In genomic region chr15:85167086-85167679, GRCm38 (mm10) we compare ENCODE assay signal across 9 mouse cellular contexts. TPM values are rescaled to one million over a fixed set of nuclear protein-coding genes. Genes with fewer than 3 reads are reported as not detected.
DNase-seq lines count a peak whose midpoint lies in the region; ATAC-seq and TF ChIP-seq lines count a peak whose summit lies in the region.
"Had no signal": no experiment of that assay in that cellular context is flagged by ENCODE, and none has a peak within 500 bp of the region (broad histone marks: within the 10 kb centered on the region; RNA-seq: fewer than 3 reads in every experiment).

No protein-coding gene starts in this region.

- no peak overlapping the region for H3K9ac ChIP-seq in kidney, postnatal 0 days (ENCODE audit: low read depth, low read length)
- H3K9ac ChIP-seq in embryonic facial prominence, embryonic 15.5 days, result no peak overlapping the region
- H3K9ac ChIP-seq in hindbrain, embryonic 16.5 days (ENCODE audit: low read depth, low read length), result peak overlapping the region; percentile 47; the same call in 1 of the 2 replicates
- no peak overlapping the region for H3K9ac ChIP-seq in midbrain, postnatal 0 days (replicated peaks; ENCODE audit: low read length, poor library complexity, severe bottlenecking)
- no peak overlapping the region for H3K9ac ChIP-seq in liver, embryonic 12.5 days

- ATAC-seq in kidney, postnatal 0 days (replicated peaks; ENCODE audit: low FRiP score, low read depth), result no peak
- no peak for ATAC-seq in embryonic facial prominence, embryonic 15.5 days (ENCODE audit: insufficient number of reproducible peaks, low FRiP score, low TSS enrichment, low read depth)
- no peak for ATAC-seq in hindbrain, embryonic 16.5 days
- no peak for ATAC-seq in midbrain, postnatal 0 days (ENCODE audit: low FRiP score)
- ATAC-seq in liver, embryonic 12.5 days, result no peak

- H3K27ac ChIP-seq in kidney, postnatal 0 days, result no peak overlapping the region
- H3K27ac ChIP-seq in embryonic facial prominence, embryonic 15.5 days (replicated peaks), result peak overlapping the region; percentile 93
- H3K27ac ChIP-seq in hindbrain, embryonic 16.5 days (ENCODE audit: low read depth, low read length), result peak overlapping the region; percentile 53; the same call in 1 of the 2 replicates
- 0 out of 2 replicates have a peak overlapping the region, but pooled peaks have one; percentile 33 for H3K27ac ChIP-seq in midbrain, postnatal 0 days (ENCODE audit: low read depth, low read length)
- no peak overlapping the region for H3K27ac ChIP-seq in liver, embryonic 12.5 days

- no peaks in the 10 kb centered on the region for H3K9me3 ChIP-seq in kidney, postnatal 0 days (replicated peaks; ENCODE audit: low read length)
- H3K9me3 ChIP-seq in embryonic facial prominence, embryonic 15.5 days (replicated peaks), result no peaks in the 10 kb centered on the region
- no peaks in the 10 kb centered on the region for H3K9me3 ChIP-seq in hindbrain, embryonic 16.5 days (ENCODE audit: control insufficient read depth, low read length)
- no peaks in the 10 kb centered on the region for H3K9me3 ChIP-seq in midbrain, postnatal 0 days (ENCODE audit: low read length)
- H3K9me3 ChIP-seq in liver, embryonic 12.5 days (replicated peaks), result no peaks in the 10 kb centered on the region

- 40% methylated on average over 12 of the region's 12 CpGs for WGBS in kidney, postnatal 0 days
- WGBS in embryonic facial prominence, embryonic 15.5 days, result 40% methylated on average over 12 of the region's 12 CpGs
- WGBS in hindbrain, embryonic 16.5 days, result 50% methylated on average over 12 of the region's 12 CpGs
- WGBS in midbrain, postnatal 0 days, result 56% methylated on average over 12 of the region's 12 CpGs
- WGBS in liver, embryonic 12.5 days (ENCODE audit: insufficient replicate concordance), result 63% methylated on average over 12 of the region's 12 CpGs

- no peaks in the 10 kb centered on the region for H3K4me1 ChIP-seq in kidney, postnatal 0 days (replicated peaks; ENCODE audit: insufficient read depth, low read length)
- peaks cover 65% of the 10 kb centered on the region for H3K4me1 ChIP-seq in embryonic facial prominence, embryonic 15.5 days
- peaks cover 11% of the 10 kb centered on the region for H3K4me1 ChIP-seq in hindbrain, embryonic 16.5 days (ENCODE audit: control insufficient read depth, insufficient read depth, low read depth, low read length)
- H3K4me1 ChIP-seq in midbrain, postnatal 0 days (ENCODE audit: insufficient read depth, low read length), result peaks cover 4% of the 10 kb centered on the region; the same call in 1 of the 2 replicates
- H3K4me1 ChIP-seq in liver, embryonic 12.5 days, result no peaks in the 10 kb centered on the region

- H3K4me3 ChIP-seq in kidney, postnatal 0 days (replicated peaks; ENCODE audit: low read depth, low read length), result no peak overlapping the region
- no peak overlapping the region for H3K4me3 ChIP-seq in embryonic facial prominence, embryonic 15.5 days (replicated peaks)
- no peak overlapping the region for H3K4me3 ChIP-seq in hindbrain, embryonic 16.5 days (ENCODE audit: low read length)
- H3K4me3 ChIP-seq in midbrain, postnatal 0 days (ENCODE audit: low read depth, low read length), result no peak overlapping the region
- no peak overlapping the region for H3K4me3 ChIP-seq in liver, embryonic 12.5 days

- H3K4me2 ChIP-seq in kidney, postnatal 0 days (ENCODE audit: low read length), result no peak overlapping the region
- H3K4me2 ChIP-seq in embryonic facial prominence, embryonic 15.5 days (replicated peaks), result peak overlapping the region; percentile 24; the same call in 1 of the 2 replicates
- no peak overlapping the region for H3K4me2 ChIP-seq in hindbrain, embryonic 16.5 days (ENCODE audit: low read length)
- H3K4me2 ChIP-seq in midbrain, postnatal 0 days (ENCODE audit: low read depth, low read length, poor library complexity, severe bottlenecking), result no peak overlapping the region
- H3K4me2 ChIP-seq in liver, embryonic 12.5 days, result no peak overlapping the region

- H3K27me3 ChIP-seq in kidney, postnatal 0 days (ENCODE audit: insufficient read depth, low read length), result no peaks in the 10 kb centered on the region
- H3K27me3 ChIP-seq in embryonic facial prominence, embryonic 15.5 days, result no peaks in the 10 kb centered on the region
- H3K27me3 ChIP-seq in hindbrain, embryonic 16.5 days (replicated peaks; ENCODE audit: control insufficient read depth, insufficient read depth, low read length), result no peaks in the 10 kb centered on the region
- H3K27me3 ChIP-seq in midbrain, postnatal 0 days (ENCODE audit: insufficient read depth, low read length), result no peaks in the 10 kb centered on the region
- H3K27me3 ChIP-seq in liver, embryonic 12.5 days (replicated peaks), result no peaks in the 10 kb centered on the region

- TF ChIP-seq CTCF in kidney, postnatal 0 days (IDR thresholded peaks at IDR 0.05; ENCODE audit: low read depth), result no peak
- TF ChIP-seq CTCF in midbrain, postnatal 0 days (IDR thresholded peaks at IDR 0.05), result no peak

- H3K36me3 ChIP-seq in kidney, postnatal 0 days (ENCODE audit: insufficient read depth, low read length), result no peaks in the 10 kb centered on the region
- no peaks in the 10 kb centered on the region for H3K36me3 ChIP-seq in embryonic facial prominence, embryonic 15.5 days
- no peaks in the 10 kb centered on the region for H3K36me3 ChIP-seq in hindbrain, embryonic 16.5 days (ENCODE audit: control insufficient read depth, insufficient read depth, low read length)
- no peaks in the 10 kb centered on the region for H3K36me3 ChIP-seq in midbrain, postnatal 0 days (ENCODE audit: insufficient read depth, low read length)
- H3K36me3 ChIP-seq in liver, embryonic 12.5 days, result no peaks in the 10 kb centered on the region

- peak; percentile 30 for DNase-seq in kidney, postnatal 0 days (ENCODE audit: low spot score)
- no peak for DNase-seq in kidney, adult 11 months
- peak; percentile 21 for DNase-seq in midbrain, postnatal 0 days (ENCODE audit: low spot score)
- no peak for DNase-seq in cerebellum, adult 9-11 months
- DNase-seq: adrenal gland, postnatal 36 days had no signal

RNA-seq across cellular contexts. Expression of gene Ribc2, which starts 35.3 kb away (rescaled TPM):
- polyA plus RNA-seq in kidney, postnatal 0 days (2015; fragmentation: Nextera tagmentation; extraction: Ambion mirVana), result 0.41 and 0.61 TPM in 2 replicates
- polyA plus RNA-seq in embryonic facial prominence, embryonic 15.5 days (2015; fragmentation: Nextera tagmentation; extraction: Ambion mirVana), result 1.00 and 1.6 TPM in 2 replicates
- 0.67 and 0.84 TPM in 2 replicates for polyA plus RNA-seq in hindbrain, embryonic 16.5 days (2015; fragmentation: Nextera tagmentation; extraction: Ambion mirVana)
- 0.77 TPM in 1 of 2 replicates, not detected in the other for total RNA-seq in midbrain, postnatal 0 days (2014; rRNA removed)
- 0.80 and 0.93 TPM in 2 replicates for polyA plus RNA-seq in midbrain, postnatal 0 days (2015; fragmentation: Nextera tagmentation; extraction: Ambion mirVana)
- not detected in 2 replicates for polyA plus RNA-seq in liver, embryonic 12.5 days (2016; fragmentation: Nextera tagmentation; extraction: Ambion mirVana)
- total RNA-seq: adrenal gland, postnatal 36 days had no signal
- polyA plus RNA-seq: heart, embryonic 14.5 days had no signal

RNA-seq across cellular contexts. Expression of gene Smc1b, which starts 35.4 kb away (rescaled TPM):
- 0.15 and 0.29 TPM in 2 replicates for polyA plus RNA-seq in kidney, postnatal 0 days (2015; fragmentation: Nextera tagmentation; extraction: Ambion mirVana)
- 0.07 and 0.70 TPM in 2 replicates for polyA plus RNA-seq in embryonic facial prominence, embryonic 15.5 days (2015; fragmentation: Nextera tagmentation; extraction: Ambion mirVana)
- 0.12 and 0.25 TPM in 2 replicates for polyA plus RNA-seq in hindbrain, embryonic 16.5 days (2015; fragmentation: Nextera tagmentation; extraction: Ambion mirVana)
- 0.60 and 0.66 TPM in 2 replicates for total RNA-seq in midbrain, postnatal 0 days (2014; rRNA removed)
- polyA plus RNA-seq in midbrain, postnatal 0 days (2015; fragmentation: Nextera tagmentation; extraction: Ambion mirVana), result 0.18 and 0.39 TPM in 2 replicates
- polyA plus RNA-seq in liver, embryonic 12.5 days (2016; fragmentation: Nextera tagmentation; extraction: Ambion mirVana), result 0.18 and 0.31 TPM in 2 replicates

RNA-seq across cellular contexts. Expression of gene Fbln1, which starts 38.6 kb away (rescaled TPM):
- polyA plus RNA-seq in kidney, postnatal 0 days (2015; fragmentation: Nextera tagmentation; extraction: Ambion mirVana), result 114 and 118 TPM in 2 replicates
- 258 and 266 TPM in 2 replicates for polyA plus RNA-seq in embryonic facial prominence, embryonic 15.5 days (2015; fragmentation: Nextera tagmentation; extraction: Ambion mirVana)
- 52.0 and 59.4 TPM in 2 replicates for polyA plus RNA-seq in hindbrain, embryonic 16.5 days (2015; fragmentation: Nextera tagmentation; extraction: Ambion mirVana)
- 57.8 and 64.5 TPM in 2 replicates for total RNA-seq in midbrain, postnatal 0 days (2014; rRNA removed)
- 46.2 and 48.5 TPM in 2 replicates for polyA plus RNA-seq in midbrain, postnatal 0 days (2015; fragmentation: Nextera tagmentation; extraction: Ambion mirVana)
- 18.1 and 19.5 TPM in 2 replicates for polyA plus RNA-seq in liver, embryonic 12.5 days (2016; fragmentation: Nextera tagmentation; extraction: Ambion mirVana)

Comparison
In these comparisons a context has a peak if more than half of its experiments do, and no peak if none do; other contexts are left out.
1. DNase-seq: peak in kidney, postnatal 0 days (single experiment) and midbrain, postnatal 0 days (single experiment); none in kidney, adult 11 months (single experiment) and cerebellum, adult 9-11 months (single experiment).
2. H3K27ac ChIP-seq: peak in embryonic facial prominence, embryonic 15.5 days (single experiment), hindbrain, embryonic 16.5 days (single experiment) and midbrain, postnatal 0 days (single experiment); none in kidney, postnatal 0 days (single experiment) and liver, embryonic 12.5 days (single experiment).